Mouse (Mus musculus) limb, embryonic 10.5 days (tissue): ENCODE results near the gene Slc25a30. TPM values are rescaled to one million over a fixed set of nuclear protein-coding genes. Genes with fewer than 3 reads are reported as not detected.

Source experiments
- DNase-seq: peaks from one replicate; pipeline ENCODE4 v3.0.0-alpha.2; 2017; ENCODE audit warnings: low spot score
- H3K27ac ChIP-seq: fragments of 300-500 bp; sonication (generic); 2 replicates; pipeline ENCODE4 v1.5.1; 2016; ENCODE audit warnings: mild to moderate bottlenecking
- H3K27me3 ChIP-seq: fragments of 300-500 bp; sonication (generic); 2 replicates; pipeline ENCODE4 v1.6.1; 2016; ENCODE audit warnings: low read depth, mild to moderate bottlenecking; ENCODE audit not compliant: poor library complexity, severe bottlenecking
- H3K36me3 ChIP-seq: fragments of 300-500 bp; sonication (generic); 2 replicates; pipeline ENCODE4 v1.6.1; 2016; ENCODE audit warnings: mild to moderate bottlenecking, moderate library complexity
- H3K4me1 ChIP-seq: fragments of 300-500 bp; sonication (generic); 2 replicates; pipeline ENCODE4 v1.6.1; 2016
- H3K4me3 ChIP-seq: fragments of 300-500 bp; sonication (generic); 2 replicates; pipeline ENCODE4 v1.5.1; 2016; ENCODE audit warnings: mild to moderate bottlenecking, moderate library complexity
- H3K9me3 ChIP-seq: fragments of 300-500 bp; sonication (generic); replicated peaks from 2 replicates; pipeline ENCODE4 v1.6.1; 2016; ENCODE audit warnings: mild to moderate bottlenecking
- WGBS: fragments of 180-500 bp; shearing (Covaris S2); methylation state at CpG from one replicate; pipeline ENCODE4 v1.1.7; 2016; 5-methylcytosine and 5-hydroxymethylcytosine counted together
- polyA plus RNA-seq: library from polyadenylated mRNA; unstranded; fragments of >200 nt; fragmentation: Nextera tagmentation; extraction: Ambion mirVana; gene quantifications from 2 replicates; pipeline ENCODE4 v1.2.1, GENCODE M21; 2016

Gene Slc25a30
- polyA plus RNA-seq, 1 experiment from 2014 or later: 6.2 TPM

DNA sequence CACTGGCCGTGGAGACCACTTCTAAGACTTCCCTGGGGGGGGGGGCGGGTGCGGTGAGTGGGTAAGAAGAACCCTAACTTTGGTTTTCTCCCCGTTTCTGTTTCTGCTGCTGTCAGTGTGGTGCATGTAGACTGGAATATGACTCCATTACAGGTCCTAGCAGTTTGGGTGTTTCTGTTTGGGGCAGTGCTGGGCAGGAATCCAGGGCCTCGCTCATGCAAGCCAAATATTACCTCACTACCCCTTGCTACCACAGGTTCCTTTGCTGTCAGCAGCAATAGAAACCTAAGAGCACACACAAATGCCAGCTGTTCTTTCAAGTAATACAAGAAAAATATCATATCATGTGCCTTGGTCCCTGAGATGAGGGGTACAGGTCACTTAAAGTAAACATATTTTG, 33.2 kb upstream of the Slc25a30 start:
- WGBS: 90% methylated on average over 5 of the region's 5 CpGs
- Histone ChIP-seq H3K9me3 (no peaks in the 10 kb centered on the region), H3K27ac (no peak overlapping the region), H3K4me3 (no peak overlapping the region), H3K4me1 (no peaks in the 10 kb centered on the region), H3K27me3 (no peaks in the 10 kb centered on the region), H3K36me3 (no peaks in the 10 kb centered on the region)
- no peak for DNase-seq

DNA sequence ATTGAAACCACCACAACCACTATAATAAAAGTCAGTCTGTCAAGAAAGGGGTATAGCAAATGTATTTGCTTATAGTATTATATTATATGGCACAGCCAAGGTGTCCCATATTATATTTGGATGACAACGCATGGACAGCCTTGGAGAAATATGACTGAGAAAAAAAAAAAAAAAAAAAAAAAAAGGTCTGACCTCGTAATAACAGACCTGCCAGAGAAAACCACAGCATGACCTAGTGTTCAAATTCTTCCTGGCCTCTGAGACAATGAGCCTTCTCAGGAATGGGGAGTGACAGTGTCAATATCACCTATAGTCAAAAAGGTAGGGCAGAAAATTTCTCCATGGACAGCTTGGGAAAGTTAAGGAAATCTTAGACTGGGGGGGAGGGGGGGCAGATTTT, 32.5 kb upstream of the Slc25a30 start:
- DNase-seq: no peak
- Histone ChIP-seq H3K9me3 (no peaks in the 10 kb centered on the region), H3K4me1 (no peaks in the 10 kb centered on the region), H3K27me3 (no peaks in the 10 kb centered on the region), H3K27ac (no peak overlapping the region), H3K4me3 (no peak overlapping the region), H3K36me3 (no peaks in the 10 kb centered on the region)
- WGBS: 95% methylated on average over 2 of the region's 2 CpGs

DNA sequence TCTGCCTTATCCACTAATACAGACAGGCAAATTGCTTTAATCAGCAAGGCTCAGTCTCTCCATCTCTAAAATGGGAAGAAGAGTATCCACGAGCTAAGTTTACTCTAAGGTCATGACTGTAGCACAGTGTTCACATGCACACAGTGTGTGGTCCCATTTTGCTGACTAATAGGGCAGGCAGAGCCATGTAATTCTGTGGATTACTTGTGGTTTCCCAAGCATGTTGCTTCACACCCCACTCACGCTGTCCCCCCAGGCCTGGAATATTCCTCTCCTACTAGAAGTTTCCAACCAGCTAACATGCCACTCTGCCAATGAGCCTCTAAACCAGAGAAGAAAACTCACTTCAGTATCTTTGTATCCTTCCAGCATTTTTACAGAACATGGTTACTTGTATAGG, 31.7 kb upstream of the Slc25a30 start:
- no peaks in the 10 kb centered on the region for H3K27me3 ChIP-seq
- no peak overlapping the region for H3K4me3 ChIP-seq
- no peak overlapping the region for H3K27ac ChIP-seq
- DNase-seq: no peak
- H3K9me3 ChIP-seq: no peaks in the 10 kb centered on the region
- no peaks in the 10 kb centered on the region for H3K36me3 ChIP-seq
- no peaks in the 10 kb centered on the region for H3K4me1 ChIP-seq
- WGBS: 89% methylated on average over 2 of the region's 2 CpGs

DNA sequence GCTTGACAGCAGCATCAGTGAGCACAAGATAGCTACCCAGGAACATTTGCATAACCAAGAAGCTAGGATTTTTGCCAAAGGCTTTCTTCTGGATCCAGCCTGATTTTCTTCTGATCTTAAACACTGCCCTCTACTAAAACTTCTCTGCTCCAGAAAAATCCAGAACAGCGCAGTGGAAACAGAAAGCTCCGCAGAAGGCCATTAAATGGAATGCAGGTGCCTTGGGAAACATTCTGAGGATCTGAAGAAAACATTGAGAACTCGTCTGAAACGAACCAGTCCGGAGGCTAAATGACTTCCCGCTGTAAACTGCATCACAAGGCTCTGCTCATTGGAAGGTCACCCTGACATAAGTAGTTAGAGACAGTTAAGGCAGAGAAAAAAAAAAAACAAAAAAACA, 23.1 kb upstream of the Slc25a30 start:
- Histone ChIP-seq H3K9me3 (no peaks in the 10 kb centered on the region), H3K36me3 (no peaks in the 10 kb centered on the region), H3K4me1 (0 out of 2 replicates have a peak, but pooled peaks cover 2% of the 10 kb centered on the region), H3K27me3 (no peaks in the 10 kb centered on the region), H3K27ac (no peak overlapping the region), H3K4me3 (no peak overlapping the region)
- WGBS: 85% methylated on average over 6 of the region's 6 CpGs
- no peak for DNase-seq

DNA sequence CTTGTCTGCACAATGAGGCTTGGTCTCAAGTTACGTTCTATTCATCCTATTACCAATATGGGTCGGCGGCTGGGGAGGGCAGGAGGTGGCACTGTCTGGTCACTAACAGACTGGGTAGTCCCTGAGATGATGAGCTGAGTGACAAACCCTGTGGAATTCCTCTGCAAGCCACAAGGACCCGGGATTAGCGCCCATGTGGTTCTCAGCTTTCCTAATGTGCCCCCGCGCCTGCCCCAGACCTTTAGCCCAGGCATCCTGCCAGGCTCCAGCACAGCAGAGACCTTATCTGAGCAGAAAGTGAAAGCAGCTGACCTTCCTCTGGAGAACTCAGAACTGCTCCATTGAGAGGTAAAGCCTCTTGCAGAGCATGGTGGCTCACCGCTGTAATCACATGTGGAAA, 21.0 kb upstream of the Slc25a30 start:
- no peaks in the 10 kb centered on the region for H3K9me3 ChIP-seq
- H3K36me3 ChIP-seq: no peaks in the 10 kb centered on the region
- no peak overlapping the region for H3K27ac ChIP-seq
- no peak for DNase-seq
- WGBS: 82% methylated on average over 8 of the region's 8 CpGs
- H3K4me1 ChIP-seq: 0 out of 2 replicates have a peak, but pooled peaks cover 2% of the 10 kb centered on the region
- H3K27me3 ChIP-seq: no peaks in the 10 kb centered on the region
- H3K4me3 ChIP-seq: no peak overlapping the region

DNA sequence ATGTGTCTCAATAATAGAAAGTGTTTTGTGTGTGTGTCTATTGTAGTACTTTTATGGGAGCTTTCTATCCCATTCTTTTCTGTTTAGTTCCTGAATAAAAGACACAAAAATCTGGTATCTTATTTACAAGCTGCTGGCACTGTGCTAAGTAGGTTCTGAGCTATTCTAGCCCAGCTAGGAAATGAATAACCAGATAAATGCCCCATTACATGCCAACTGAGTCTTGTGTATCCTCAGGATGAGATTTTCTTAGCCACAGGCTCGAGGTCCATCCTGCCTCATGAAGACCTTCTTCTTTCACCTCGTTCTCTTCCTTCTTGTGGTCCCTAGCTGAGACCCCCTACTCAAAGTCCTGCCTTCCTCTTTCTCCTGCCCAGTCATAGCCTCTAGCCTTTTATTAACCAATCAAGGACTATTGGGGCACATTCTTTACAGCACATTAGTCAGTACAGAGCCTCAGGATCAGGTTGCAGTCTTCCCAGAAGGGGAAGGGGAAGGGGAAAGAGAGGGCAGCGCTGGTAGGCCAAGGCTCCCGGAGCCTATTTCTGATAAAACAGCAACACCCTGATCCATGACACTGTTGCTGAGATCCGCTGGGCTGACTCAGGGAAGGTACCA, 11.0 kb upstream of the Slc25a30 start:
- no peak overlapping the region for H3K27ac ChIP-seq
- H3K9me3 ChIP-seq: no peaks in the 10 kb centered on the region
- H3K4me3 ChIP-seq: no peak overlapping the region
- DNase-seq: peak; percentile 37
- H3K36me3 ChIP-seq: no peaks in the 10 kb centered on the region
- H3K4me1 ChIP-seq: peaks cover 7% of the 10 kb centered on the region; the same call in 1 of the 2 replicates
- H3K27me3 ChIP-seq: no peaks in the 10 kb centered on the region
- 33% methylated on average over 5 of the region's 5 CpGs for WGBS

DNA sequence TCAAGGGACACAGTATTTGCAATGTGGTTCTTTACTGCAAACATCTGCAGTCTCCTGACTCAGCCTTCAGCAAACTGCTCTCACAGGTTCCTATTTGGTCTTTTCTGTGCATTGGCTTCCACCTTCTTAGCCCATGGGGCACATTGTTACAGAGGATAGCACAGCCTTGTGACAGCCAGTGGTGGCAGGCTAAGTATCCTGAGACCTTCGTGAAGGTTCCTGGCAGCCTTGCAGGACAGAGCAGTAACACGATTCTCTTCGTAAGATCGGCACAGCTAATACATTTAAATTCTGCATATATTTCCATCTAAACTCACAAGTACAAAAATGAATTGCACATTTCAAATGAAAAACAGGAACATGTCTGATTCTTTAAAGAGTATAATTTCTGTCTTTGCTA, 9.1 kb upstream of the Slc25a30 start:
- no peaks in the 10 kb centered on the region for H3K27me3 ChIP-seq
- 85% methylated on average over 4 of the region's 4 CpGs for WGBS
- H3K27ac ChIP-seq: no peak overlapping the region
- no peak for DNase-seq
- H3K36me3 ChIP-seq: no peaks in the 10 kb centered on the region
- H3K4me1 ChIP-seq: peaks cover 7% of the 10 kb centered on the region; the same call in 1 of the 2 replicates
- no peaks in the 10 kb centered on the region for H3K9me3 ChIP-seq
- H3K4me3 ChIP-seq: no peak overlapping the region

DNA sequence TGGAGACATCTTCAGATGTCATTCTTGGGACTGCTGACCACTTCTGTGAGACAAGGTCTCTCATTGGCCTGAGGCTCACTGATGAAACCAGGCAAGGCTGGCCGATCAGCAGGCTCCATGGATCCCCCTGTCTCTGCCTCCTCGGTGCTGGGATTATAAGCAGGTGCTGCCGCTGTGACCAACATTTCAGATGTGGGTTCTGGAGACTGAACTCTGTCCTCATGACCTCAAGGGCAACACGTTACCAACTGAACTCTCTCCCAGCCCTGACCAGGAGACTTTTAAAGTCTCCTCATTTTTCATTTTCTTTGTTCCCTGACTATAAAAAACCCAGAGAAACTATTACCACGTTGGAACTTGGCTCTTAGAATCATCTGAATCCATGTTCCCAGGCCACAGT, 7.9 kb upstream of the Slc25a30 start:
- peaks cover 7% of the 10 kb centered on the region; the same call in 1 of the 2 replicates for H3K4me1 ChIP-seq
- DNase-seq: no peak
- no peak overlapping the region for H3K4me3 ChIP-seq
- 76% methylated on average over 5 of the region's 5 CpGs for WGBS
- no peaks in the 10 kb centered on the region for H3K36me3 ChIP-seq
- no peaks in the 10 kb centered on the region for H3K9me3 ChIP-seq
- H3K27me3 ChIP-seq: 0 out of 2 replicates have a peak, but pooled peaks cover 5% of the 10 kb centered on the region
- H3K27ac ChIP-seq: no peak overlapping the region

DNA sequence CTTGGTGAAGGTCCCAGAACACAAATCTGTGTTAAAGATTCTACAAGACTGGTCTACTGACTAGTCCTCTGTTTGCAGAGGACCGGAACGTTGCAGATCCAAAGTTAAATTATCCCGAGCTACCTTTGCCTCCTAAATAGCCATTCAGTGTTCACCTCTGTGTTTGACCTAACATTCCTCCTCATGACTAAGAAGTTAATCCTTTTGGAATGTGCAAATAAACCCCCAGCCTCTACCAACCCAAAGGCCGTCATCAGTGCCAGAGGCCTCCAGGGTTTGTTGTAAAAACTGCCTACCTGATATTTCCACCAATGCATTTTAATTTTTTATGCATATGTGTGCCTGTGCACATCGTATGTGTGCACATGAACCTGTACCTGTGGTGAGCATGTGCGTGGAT, 7.5 kb upstream of the Slc25a30 start:
- Histone ChIP-seq H3K4me1 (peaks cover 7% of the 10 kb centered on the region; the same call in 1 of the 2 replicates), H3K9me3 (no peaks in the 10 kb centered on the region), H3K27ac (no peak overlapping the region), H3K36me3 (no peaks in the 10 kb centered on the region), H3K4me3 (no peak overlapping the region), H3K27me3 (peaks cover 7% of the 10 kb centered on the region; the same call in 1 of the 2 replicates)
- WGBS: 84% methylated on average over 6 of the region's 6 CpGs
- DNase-seq: no peak

DNA sequence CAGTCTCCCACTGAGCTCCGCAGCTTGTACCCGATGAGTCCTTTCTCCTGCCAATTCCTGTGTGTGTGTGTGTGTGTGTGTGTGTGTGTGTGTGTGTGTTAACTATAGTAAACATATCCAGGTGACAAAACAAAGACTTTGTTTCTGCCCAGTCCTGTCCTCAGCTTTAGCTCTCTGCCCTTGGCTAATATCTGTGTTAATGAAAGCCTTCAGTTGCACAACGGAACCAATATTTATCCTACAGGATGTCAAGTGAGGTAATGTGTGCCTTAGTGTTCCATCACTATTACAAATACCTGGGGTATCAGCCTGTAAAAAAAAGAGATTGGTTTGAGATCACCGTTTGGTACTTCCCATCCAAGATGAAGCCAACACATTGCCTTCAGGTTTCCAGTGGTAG, 6.3 kb upstream of the Slc25a30 start:
- 96% methylated on average over 4 of the region's 4 CpGs for WGBS
- DNase-seq: no peak
- no peak overlapping the region for H3K27ac ChIP-seq
- no peaks in the 10 kb centered on the region for H3K9me3 ChIP-seq
- H3K4me3 ChIP-seq: no peak overlapping the region
- peaks cover 19% of the 10 kb centered on the region for H3K27me3 ChIP-seq
- peaks cover 5% of the 10 kb centered on the region; the same call in 1 of the 2 replicates for H3K4me1 ChIP-seq
- no peaks in the 10 kb centered on the region for H3K36me3 ChIP-seq

DNA sequence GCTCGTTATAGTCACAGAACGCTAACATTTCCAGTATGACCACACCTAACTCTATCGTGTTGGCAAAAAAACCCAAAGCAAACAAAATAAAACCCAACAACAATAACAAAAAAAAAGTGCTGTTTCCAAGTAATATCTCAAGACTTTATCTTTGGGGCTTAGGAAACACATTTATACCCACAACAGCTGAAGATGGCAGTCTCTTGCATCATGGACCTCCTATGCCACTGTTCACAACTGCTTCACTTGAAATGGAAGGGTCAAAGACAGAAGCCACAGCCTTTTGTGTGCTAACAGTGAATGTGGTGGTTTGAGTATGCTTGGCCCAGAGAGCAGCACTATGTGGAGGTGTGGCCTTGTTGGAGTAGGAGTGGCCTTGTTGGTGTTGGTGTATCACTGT, 4.5 kb upstream of the Slc25a30 start:
- H3K36me3 ChIP-seq: no peaks in the 10 kb centered on the region
- H3K27me3 ChIP-seq: peaks cover 26% of the 10 kb centered on the region
- H3K4me1 ChIP-seq: peaks cover 1% of the 10 kb centered on the region; the same call in 1 of the 2 replicates
- DNase-seq: no peak
- H3K9me3 ChIP-seq: no peaks in the 10 kb centered on the region
- H3K27ac ChIP-seq: no peak overlapping the region
- no peak overlapping the region for H3K4me3 ChIP-seq
- 76% methylated on average over 3 of the region's 3 CpGs for WGBS

DNA sequence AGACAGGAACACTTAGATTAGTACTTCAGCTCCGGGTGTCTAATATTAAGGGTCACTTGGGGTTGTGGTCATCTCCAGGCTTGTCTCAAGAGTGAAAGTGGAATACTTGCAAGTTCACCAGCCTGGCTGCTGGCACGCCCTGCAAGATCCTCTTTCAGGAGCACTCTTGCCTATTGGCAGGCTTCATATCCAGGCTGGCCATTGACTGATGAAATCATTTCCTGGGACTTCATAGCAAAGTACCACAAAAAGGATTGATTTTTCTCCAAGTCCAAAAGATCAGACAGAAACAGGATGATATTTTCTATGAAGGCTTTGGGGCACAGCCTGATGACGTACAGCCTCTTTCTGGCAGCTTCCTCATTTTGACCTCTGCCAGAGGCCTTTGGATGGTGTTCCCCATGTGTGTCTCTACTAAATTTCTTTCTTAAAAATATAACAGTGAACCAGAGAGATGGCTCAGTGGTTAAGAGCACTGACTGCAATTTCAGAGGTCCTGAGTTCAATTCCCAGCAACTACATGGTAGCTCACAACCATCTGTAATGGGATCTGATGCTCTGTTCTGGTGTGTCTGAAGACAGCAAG, 3.7 kb upstream of the Slc25a30 start:
- no peaks in the 10 kb centered on the region for H3K36me3 ChIP-seq
- 84% methylated on average over 3 of the region's 3 CpGs for WGBS
- H3K9me3 ChIP-seq: no peaks in the 10 kb centered on the region
- no peak for DNase-seq
- peaks cover 30% of the 10 kb centered on the region for H3K27me3 ChIP-seq
- peaks cover 6% of the 10 kb centered on the region; the same call in 1 of the 2 replicates for H3K4me1 ChIP-seq
- H3K27ac ChIP-seq: no peak overlapping the region
- no peak overlapping the region for H3K4me3 ChIP-seq

DNA sequence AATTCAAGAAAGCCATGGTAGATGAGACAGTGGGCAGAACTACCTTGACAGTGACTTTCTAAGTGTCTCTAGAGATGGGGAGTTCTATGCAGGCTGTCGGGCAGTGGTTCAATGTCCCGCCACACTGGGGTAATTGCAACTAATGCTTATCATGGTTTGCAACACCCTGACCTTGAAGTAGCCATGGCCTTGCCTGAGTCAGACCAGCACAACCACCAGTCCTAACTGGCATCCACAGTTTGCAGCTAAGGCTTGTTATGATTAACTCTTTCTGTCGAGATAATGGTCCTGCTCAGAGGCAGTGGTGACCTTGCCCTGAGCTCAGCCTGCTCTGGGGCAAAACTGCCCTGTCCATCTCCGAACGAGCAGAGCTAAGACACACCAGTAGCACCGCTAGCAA, 2.5 kb upstream of the Slc25a30 start:
- WGBS: 81% methylated on average over 6 of the region's 6 CpGs

More for the DNA sequence above, 2.5 kb upstream of the Slc25a30 start:
- Histone ChIP-seq H3K27me3 (peaks cover 31% of the 10 kb centered on the region), H3K4me1 (peaks cover 6% of the 10 kb centered on the region; the same call in 1 of the 2 replicates), H3K27ac (no peak overlapping the region), H3K4me3 (no peak overlapping the region), H3K36me3 (no peaks in the 10 kb centered on the region), H3K9me3 (no peaks in the 10 kb centered on the region)
- no peak for DNase-seq
